ENCODE assay signal across 7 mouse cellular contexts in the genomic region with DNA sequence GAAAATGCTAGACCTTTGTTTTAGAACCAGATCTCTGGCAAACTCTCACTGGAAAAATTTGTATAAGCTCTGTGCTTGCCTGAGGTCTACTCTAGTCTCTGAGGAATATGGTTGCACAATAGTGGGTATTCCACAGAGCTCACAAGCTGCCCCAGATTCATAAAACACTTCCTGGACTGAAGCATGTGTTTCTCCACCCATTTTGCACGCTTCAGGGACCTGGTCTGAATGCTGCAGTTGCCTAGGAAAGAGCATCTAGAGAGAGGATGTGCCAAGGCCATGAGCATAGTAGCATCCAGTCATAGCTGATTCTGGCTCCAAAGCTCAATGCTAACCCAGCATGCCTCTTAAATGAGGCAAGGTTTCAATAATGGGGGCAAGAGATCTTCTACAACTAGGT.
DNase-seq lines count a peak whose midpoint lies in the region; ATAC-seq and TF ChIP-seq lines count a peak whose summit lies in the region.

No protein-coding gene starts in this region.

- no peaks in the 10 kb centered on the region for H3K9me3 ChIP-seq in kidney, embryonic 14.5 days (ENCODE audit: control insufficient read depth, low read length)
- no peaks in the 10 kb centered on the region for H3K9me3 ChIP-seq in limb, embryonic 14.5 days (ENCODE audit: control insufficient read depth, low read length)

- H3K27me3 ChIP-seq in kidney, adult 2 months (replicated peaks; ENCODE audit: control insufficient read depth, insufficient read depth, low read length): no peaks in the 10 kb centered on the region
- no peaks in the 10 kb centered on the region for H3K27me3 ChIP-seq in kidney, embryonic 14.5 days (ENCODE audit: control insufficient read depth, insufficient read depth, low read length)
- H3K27me3 ChIP-seq in limb, embryonic 14.5 days (ENCODE audit: control insufficient read depth, insufficient read depth, low read length): no peaks in the 10 kb centered on the region

- no peak for TF ChIP-seq POLR2A in kidney, adult 2 months (IDR thresholded peaks at IDR 0.05; ENCODE audit: low read depth, low read length)
- TF ChIP-seq POLR2A in limb, embryonic 14.5 days (IDR thresholded peaks at IDR 0.05; ENCODE audit: borderline replicate concordance, extremely low read depth, insufficient read depth, insufficient read length): no peak

- no peak overlapping the region for H3K9ac ChIP-seq in kidney, embryonic 14.5 days (ENCODE audit: low read depth, low read length)
- H3K9ac ChIP-seq in limb, embryonic 14.5 days (ENCODE audit: low read depth, low read length, severe bottlenecking): no peak overlapping the region

- peak; percentile 74 for DNase-seq in kidney, adult 2 months
- peak; percentile 22 to 24 for DNase-seq in heart, postnatal 10 days
- no peak for DNase-seq in limb, embryonic 14.5 days (ENCODE audit: low spot score)
- no peak for DNase-seq in ovary, adult 18-20 months (ENCODE audit: low spot score)

- ATAC-seq in kidney, embryonic 14.5 days (ENCODE audit: low FRiP score, low TSS enrichment): no peak
- 0 out of 2 replicates have a peak, but pooled peaks have one; percentile 36 for ATAC-seq in common myeloid progenitor, adult 5-6 weeks (replicated peaks; ENCODE audit: low read depth, poor library complexity, severe bottlenecking)
- ATAC-seq in limb, embryonic 14.5 days (ENCODE audit: low FRiP score, low read depth): no peak; the same call in 1 of the 2 replicates
- ATAC-seq in erythroblast, adult 5-6 weeks (replicated peaks; ENCODE audit: low FRiP score, poor library complexity, severe bottlenecking): no peak

- no peak overlapping the region for H3K4me2 ChIP-seq in kidney, embryonic 14.5 days (replicated peaks; ENCODE audit: low read depth, low read length)
- H3K4me2 ChIP-seq in limb, embryonic 14.5 days (replicated peaks; ENCODE audit: low read depth, low read length, severe bottlenecking): no peak overlapping the region

- H3K4me3 ChIP-seq in kidney, adult 2 months (ENCODE audit: insufficient read depth, low read depth, low read length): no peak overlapping the region
- no peak overlapping the region for H3K4me3 ChIP-seq in kidney, embryonic 14.5 days (ENCODE audit: low read length)
- no peak overlapping the region for H3K4me3 ChIP-seq in limb, embryonic 14.5 days (replicated peaks; ENCODE audit: low read length)

- peaks cover 9% of the 10 kb centered on the region for H3K36me3 ChIP-seq in kidney, adult 2 months (ENCODE audit: control insufficient read depth, insufficient read depth, low read length)
- no peaks in the 10 kb centered on the region for H3K36me3 ChIP-seq in kidney, embryonic 14.5 days (ENCODE audit: control insufficient read depth, insufficient read depth, low read length)
- peaks cover 19% of the 10 kb centered on the region for H3K36me3 ChIP-seq in limb, embryonic 14.5 days (ENCODE audit: control insufficient read depth, insufficient read depth, low read length)

- H3K27ac ChIP-seq in kidney, adult 2 months (ENCODE audit: insufficient read depth, low read depth, low read length): peak overlapping the region; percentile 74
- no peak overlapping the region for H3K27ac ChIP-seq in kidney, embryonic 14.5 days (ENCODE audit: low read depth, low read length)
- peak overlapping the region; percentile 14; the same call in 1 of the 2 replicates for H3K27ac ChIP-seq in limb, embryonic 14.5 days (replicated peaks; ENCODE audit: low read depth, low read length)

- TF ChIP-seq CTCF in kidney, adult 2 months (conservative IDR thresholded peaks at IDR 0.05; ENCODE audit: insufficient read depth, insufficient read length, low read depth, low read length): no peak

- H3K4me1 ChIP-seq in kidney, adult 2 months (ENCODE audit: control insufficient read depth, insufficient read depth, low read length): peaks cover 7% of the 10 kb centered on the region
- no peaks in the 10 kb centered on the region for H3K4me1 ChIP-seq in kidney, embryonic 14.5 days (ENCODE audit: control insufficient read depth, insufficient read depth, low read length)
- H3K4me1 ChIP-seq in limb, embryonic 14.5 days (ENCODE audit: control insufficient read depth, insufficient read depth, low read length): peaks cover 8% of the 10 kb centered on the region

- intact Hi-C loops in heart, postnatal 10 days (cut with DNase I): no loop called here

- 20% methylated on average over 1 of the region's 1 CpGs for WGBS in kidney, adult 2 months
- 68% methylated on average over 1 of the region's 1 CpGs for WGBS in kidney, embryonic 14.5 days
- 27% methylated on average over 1 of the region's 1 CpGs for WGBS in limb, embryonic 14.5 days

Comparison
In these comparisons a context has a peak if more than half of its experiments do, and no peak if none do; other contexts are left out.
1. DNase-seq: peak in kidney, adult 2 months (single experiment) and heart, postnatal 10 days (2 of 2); none in limb, embryonic 14.5 days (single experiment) and ovary, adult 18-20 months (single experiment).